Mouse (Mus musculus) neural tube, embryonic 15.5 days (tissue): ENCODE results near the gene Olfr1532-ps1. TPM values are rescaled to one million over a fixed set of nuclear protein-coding genes. Genes with fewer than 3 reads are reported as not detected.
"Not testable (repeated sequence)": the region's sequence is repeated elsewhere in the genome, so short reads cannot be mapped to it uniquely, and the experiment has no call there.

ENCODE experiments used
- ATAC-seq: fragments of 200-750 bp; cut with Nextera tagmentation; 2 replicates; pipeline ENCODE4 v1.8.0; 2017; ENCODE audit warnings: mild to moderate bottlenecking, moderate TSS enrichment, moderate library complexity; ENCODE audit not compliant: low FRiP score
- H3K27ac ChIP-seq: fragments of 300-500 bp; sonication (generic); replicated peaks from 2 replicates; pipeline ENCODE4 v1.5.1; 2015; ENCODE audit warnings: mild to moderate bottlenecking, inconsistent platforms
- H3K27me3 ChIP-seq: fragments of 300-500 bp; sonication (generic); replicated peaks from 2 replicates; pipeline ENCODE4 v1.6.1; 2015; ENCODE audit warnings: inconsistent platforms
- H3K36me3 ChIP-seq: fragments of 300-500 bp; sonication (generic); 2 replicates; pipeline ENCODE4 v1.6.1; 2015; ENCODE audit warnings: inconsistent platforms
- H3K4me1 ChIP-seq: fragments of 300-500 bp; sonication (generic); 2 replicates; pipeline ENCODE4 v1.6.1; 2015; ENCODE audit warnings: inconsistent platforms
- H3K4me2 ChIP-seq: fragments of 300-500 bp; sonication (generic); 2 replicates; pipeline ENCODE4 v1.6.1; 2015; ENCODE audit warnings: inconsistent platforms, mild to moderate bottlenecking, moderate library complexity
- H3K4me3 ChIP-seq: fragments of 300-500 bp; sonication (generic); replicated peaks from 2 replicates; pipeline ENCODE4 v1.5.1; 2015; ENCODE audit warnings: mild to moderate bottlenecking, inconsistent platforms
- H3K9ac ChIP-seq: fragments of 300-500 bp; sonication (generic); replicated peaks from 2 replicates; pipeline ENCODE4 v1.6.1; 2015; ENCODE audit warnings: mild to moderate bottlenecking, inconsistent platforms
- H3K9me3 ChIP-seq: fragments of 300-500 bp; sonication (generic); replicated peaks from 2 replicates; pipeline ENCODE4 v1.6.1; 2016; ENCODE audit warnings: inconsistent platforms
- WGBS: fragments of 180-500 bp; shearing (Covaris S2); methylation state at CpG from one replicate; pipeline ENCODE4 v1.1.7; 2015; ENCODE audit warnings: mixed read lengths; 5-methylcytosine and 5-hydroxymethylcytosine counted together
- polyA plus RNA-seq: library from polyadenylated mRNA; unstranded; fragments of >200 nt; fragmentation: Nextera tagmentation; extraction: Ambion mirVana; gene quantifications from 2 replicates; pipeline ENCODE4 v1.2.1, GENCODE M21; 2015

Olfr1532-ps1 gene
- polyA plus RNA-seq: not detected in 2 replicates

GRCm38 (mm10) chr7:106907676-106908075, at the start of gene Olfr1532-ps1:
Gene Olfr1532-ps1, plus strand, starts transcription at chr7:106908001.
- WGBS: 78% methylated on average over 2 of the region's 2 CpGs
- H3K27ac ChIP-seq: no peak within 1 kb of the TSS
- ATAC-seq: no peak
- no peak within 1 kb of the TSS for H3K4me3 ChIP-seq
- no peaks in the 10 kb centered on the region for H3K4me1 ChIP-seq
- H3K36me3 ChIP-seq: no peaks in the 10 kb centered on the region
- no peak within 1 kb of the TSS for H3K9ac ChIP-seq
- H3K27me3 ChIP-seq: no peaks in the 10 kb centered on the region
- H3K9me3 ChIP-seq: no peaks in the 10 kb centered on the region
- H3K4me2 ChIP-seq: no peak within 1 kb of the TSS

- Histone ChIP-seq H3K9ac (no peak within 1 kb of the TSS), H3K27me3 (no peaks in the 10 kb centered on the region), H3K4me3 (no peak within 1 kb of the TSS), H3K9me3 (no peaks in the 10 kb centered on the region), H3K4me1 (no peaks in the 10 kb centered on the region), H3K4me2 (no peak within 1 kb of the TSS), H3K36me3 (no peaks in the 10 kb centered on the region), H3K27ac (no peak within 1 kb of the TSS)
- ATAC-seq: no peak
Measured at GRCm38 (mm10) chr7:106862885-106863284, 44.9 kb upstream of the Olfr1532-ps1 start, which contains the start of gene Olfr704. Gene Olfr704, plus strand, starts transcription at chr7:106863185.

- WGBS: 81% methylated on average over 3 of the region's 3 CpGs
Measured at GRCm38 (mm10) chr7:106876791-106877190, 31.0 kb upstream of the Olfr1532-ps1 start, which contains the start of gene Olfr705. Gene Olfr705, minus strand, starts transcription at chr7:106876891.

GRCm38 (mm10) chr7:106888062-106888461, 19.7 kb upstream of the Olfr1532-ps1 start, which contains the start of gene Olfr706:
Gene Olfr706, minus strand, starts transcription at chr7:106888162.
- Histone ChIP-seq H3K36me3 (no peaks in the 10 kb centered on the region), H3K4me1 (no peaks in the 10 kb centered on the region), H3K27ac (no peak within 1 kb of the TSS), H3K27me3 (no peaks in the 10 kb centered on the region), H3K9me3 (no peaks in the 10 kb centered on the region), H3K4me2 (no peak within 1 kb of the TSS), H3K4me3 (no peak within 1 kb of the TSS), H3K9ac (no peak within 1 kb of the TSS)
- no peak for ATAC-seq
- WGBS: 89% methylated on average over 2 of the region's 2 CpGs

More at GRCm38 (mm10) chr7:106876791-106877190, 31.0 kb upstream of the Olfr1532-ps1 start, which contains the start of gene Olfr705:
- H3K27ac ChIP-seq: no peak within 1 kb of the TSS
- no peak within 1 kb of the TSS for H3K4me3 ChIP-seq
- H3K4me2 ChIP-seq: no peak within 1 kb of the TSS
- no peaks in the 10 kb centered on the region for H3K27me3 ChIP-seq
- no peaks in the 10 kb centered on the region for H3K9me3 ChIP-seq
- no peak for ATAC-seq
- H3K9ac ChIP-seq: no peak within 1 kb of the TSS
- H3K4me1 ChIP-seq: no peaks in the 10 kb centered on the region
- H3K36me3 ChIP-seq: no peaks in the 10 kb centered on the region

- 89% methylated on average over 3 of the region's 3 CpGs for WGBS
- not testable (repeated sequence) for H3K9me3 ChIP-seq, H3K4me3 ChIP-seq, ATAC-seq, H3K4me2 ChIP-seq, H3K36me3 ChIP-seq, H3K27ac ChIP-seq, H3K4me1 ChIP-seq, H3K27me3 ChIP-seq, H3K9ac ChIP-seq
Measured at GRCm38 (mm10) chr7:106901141-106901540, 6.7 kb upstream of the Olfr1532-ps1 start, which contains the start of gene Olfr707. Gene Olfr707, minus strand, starts transcription at chr7:106901241.

- not testable (repeated sequence) for ATAC-seq, H3K4me2 ChIP-seq, H3K4me3 ChIP-seq, H3K9me3 ChIP-seq, H3K36me3 ChIP-seq, H3K27ac ChIP-seq, H3K4me1 ChIP-seq, H3K27me3 ChIP-seq, H3K9ac ChIP-seq
- WGBS: 92% methylated on average over 7 of the region's 7 CpGs
Measured at GRCm38 (mm10) chr7:106920961-106921360, 13.2 kb downstream of the Olfr1532-ps1 start.

- Histone ChIP-seq H3K9ac (no peak within 1 kb of the TSS), H3K4me2 (no peak within 1 kb of the TSS), H3K4me3 (no peak within 1 kb of the TSS), H3K27me3 (no peaks in the 10 kb centered on the region), H3K27ac (no peak within 1 kb of the TSS), H3K36me3 (no peaks in the 10 kb centered on the region), H3K4me1 (no peaks in the 10 kb centered on the region), H3K9me3 (no peaks in the 10 kb centered on the region)
- ATAC-seq: no peak
Measured at GRCm38 (mm10) chr7:106932119-106932518, 24.3 kb downstream of the Olfr1532-ps1 start, which contains the start of gene Olfr709-ps1. Gene Olfr709-ps1, minus strand, starts transcription at chr7:106932219.

GRCm38 (mm10) chr7:106948212-106948611, 40.4 kb downstream of the Olfr1532-ps1 start, which contains the start of gene Olfr710:
Gene Olfr710, minus strand, starts transcription at chr7:106948312.
- no peak within 1 kb of the TSS for H3K9ac ChIP-seq
- H3K27me3 ChIP-seq: no peaks in the 10 kb centered on the region
- H3K4me2 ChIP-seq: no peak within 1 kb of the TSS
- WGBS: 74% methylated on average over 3 of the region's 3 CpGs
- no peak for ATAC-seq
- H3K27ac ChIP-seq: no peak within 1 kb of the TSS
- no peak within 1 kb of the TSS for H3K4me3 ChIP-seq
- H3K4me1 ChIP-seq: no peaks in the 10 kb centered on the region
- no peaks in the 10 kb centered on the region for H3K36me3 ChIP-seq
- H3K9me3 ChIP-seq: no peaks in the 10 kb centered on the region

- no peak for ATAC-seq
- WGBS: 75% methylated on average over 1 of the region's 1 CpGs
- H3K4me2 ChIP-seq: no peak within 1 kb of the TSS
- no peak within 1 kb of the TSS for H3K9ac ChIP-seq
- no peaks in the 10 kb centered on the region for H3K27me3 ChIP-seq
- no peak within 1 kb of the TSS for H3K27ac ChIP-seq
- no peak within 1 kb of the TSS for H3K4me3 ChIP-seq
- H3K9me3 ChIP-seq: no peaks in the 10 kb centered on the region
- H3K36me3 ChIP-seq: no peaks in the 10 kb centered on the region
- no peaks in the 10 kb centered on the region for H3K4me1 ChIP-seq
Measured at GRCm38 (mm10) chr7:106963837-106964236, 56.0 kb downstream of the Olfr1532-ps1 start, which contains the start of gene Olfr6. Gene Olfr6, minus strand, starts transcription at chr7:106963937.

Other genes with a start within 250 kb of the Olfr1532-ps1 start
- not detected in 2 replicates for gene Olfr693, start 227.4 kb upstream of the Olfr1532-ps1 start, polyA plus RNA-seq
- gene Olfr694, start 216.2 kb upstream of the Olfr1532-ps1 start, polyA plus RNA-seq: not detected in 2 replicates
- not detected in 2 replicates for gene Olfr695, start 191.6 kb upstream of the Olfr1532-ps1 start, polyA plus RNA-seq
- not detected in 2 replicates for gene Olfr697, start 165.6 kb upstream of the Olfr1532-ps1 start, polyA plus RNA-seq
- gene Olfr698, start 152.6 kb upstream of the Olfr1532-ps1 start, polyA plus RNA-seq: not detected in 2 replicates
- not detected in 2 replicates for gene Olfr699, start 114.8 kb upstream of the Olfr1532-ps1 start, polyA plus RNA-seq
- gene Olfr700, start 99.2 kb upstream of the Olfr1532-ps1 start, polyA plus RNA-seq: 0.22 TPM in 1 of 2 replicates, not detected in the other
- gene Olfr701, start 93.9 kb upstream of the Olfr1532-ps1 start, polyA plus RNA-seq: not detected in 2 replicates
- not detected in 2 replicates for gene Olfr702, start 74.1 kb upstream of the Olfr1532-ps1 start, polyA plus RNA-seq
- not detected in 2 replicates for gene Olfr703, start 64.6 kb upstream of the Olfr1532-ps1 start, polyA plus RNA-seq
- not detected in 2 replicates for gene Olfr704, start 44.8 kb upstream of the Olfr1532-ps1 start, polyA plus RNA-seq
- gene Olfr705, start 31.1 kb upstream of the Olfr1532-ps1 start, polyA plus RNA-seq: not detected in 2 replicates
- not detected in 2 replicates for gene Olfr706, start 19.8 kb upstream of the Olfr1532-ps1 start, polyA plus RNA-seq
- gene Olfr707, start 6.8 kb upstream of the Olfr1532-ps1 start, polyA plus RNA-seq: not detected in 2 replicates
- gene Olfr709-ps1, start 24.2 kb downstream of the Olfr1532-ps1 start, polyA plus RNA-seq: not detected in 2 replicates
- gene Olfr710, start 40.3 kb downstream of the Olfr1532-ps1 start, polyA plus RNA-seq: not detected in 2 replicates
- not detected in 2 replicates for gene Olfr6, start 55.9 kb downstream of the Olfr1532-ps1 start, polyA plus RNA-seq
- gene Olfr711, start 67.5 kb downstream of the Olfr1532-ps1 start, polyA plus RNA-seq: not detected in 2 replicates
- not detected in 2 replicates for gene Olfr2, start 98.1 kb downstream of the Olfr1532-ps1 start, polyA plus RNA-seq
- gene Olfr713, start 123.2 kb downstream of the Olfr1532-ps1 start, polyA plus RNA-seq: not detected in 2 replicates
- gene Olfr714, start 163.0 kb downstream of the Olfr1532-ps1 start, polyA plus RNA-seq: not detected in 2 replicates
- not detected in 2 replicates for gene Olfr17, start 185.2 kb downstream of the Olfr1532-ps1 start, polyA plus RNA-seq
- gene Olfr715b, start 202.4 kb downstream of the Olfr1532-ps1 start, polyA plus RNA-seq: not detected in 2 replicates
- not detected in 2 replicates for gene Olfr715, start 223.1 kb downstream of the Olfr1532-ps1 start, polyA plus RNA-seq
- gene Olfr716, start 230.3 kb downstream of the Olfr1532-ps1 start, polyA plus RNA-seq: not detected in 2 replicates